Mouse (Mus musculus) forebrain, embryonic 13.5 days (tissue): ENCODE results near the gene Gps2. TPM values are rescaled to one million over a fixed set of nuclear protein-coding genes. Genes with fewer than 3 reads are reported as not detected.

ENCODE experiments used
- ATAC-seq: fragments of 200-750 bp; cut with Nextera tagmentation; 2 replicates; pipeline ENCODE4 v1.8.0; 2017
- H3K27ac ChIP-seq: fragments of 300-500 bp; sonication (generic); 2 replicates; pipeline ENCODE4 v1.5.1; 2015; ENCODE audit warnings: inconsistent platforms, mild to moderate bottlenecking, moderate library complexity
- H3K27me3 ChIP-seq: fragments of 300-500 bp; sonication (generic); 2 replicates; pipeline ENCODE4 v1.6.1; 2015; ENCODE audit warnings: mild to moderate bottlenecking, inconsistent platforms
- H3K36me3 ChIP-seq: fragments of 300-500 bp; sonication (generic); 2 replicates; pipeline ENCODE4 v1.6.1; 2015; ENCODE audit warnings: mild to moderate bottlenecking, inconsistent platforms; ENCODE audit not compliant: poor library complexity, severe bottlenecking
- H3K4me1 ChIP-seq: fragments of 300-500 bp; sonication (generic); 2 replicates; pipeline ENCODE4 v1.6.1; 2015; ENCODE audit warnings: inconsistent platforms
- H3K4me2 ChIP-seq: fragments of 300-500 bp; sonication (generic); 2 replicates; pipeline ENCODE4 v1.6.1; 2015; ENCODE audit warnings: inconsistent platforms, mild to moderate bottlenecking, moderate library complexity
- H3K4me3 ChIP-seq: fragments of 300-500 bp; sonication (generic); 2 replicates; pipeline ENCODE4 v1.5.1; 2015; ENCODE audit warnings: mild to moderate bottlenecking, inconsistent platforms
- H3K9ac ChIP-seq: fragments of 300-500 bp; sonication (generic); 2 replicates; pipeline ENCODE4 v1.6.1; 2015; ENCODE audit warnings: mild to moderate bottlenecking, inconsistent platforms
- H3K9me3 ChIP-seq: fragments of 300-500 bp; sonication (generic); replicated peaks from 2 replicates; pipeline ENCODE4 v1.6.1; 2016; ENCODE audit warnings: inconsistent platforms
- WGBS: fragments of 180-500 bp; shearing (Covaris S2); methylation state at CpG from one replicate; pipeline ENCODE4 v1.1.7; 2015; 5-methylcytosine and 5-hydroxymethylcytosine counted together
- polyA plus RNA-seq: library from polyadenylated mRNA; unstranded; fragments of >200 nt; fragmentation: Nextera tagmentation; extraction: Ambion mirVana; gene quantifications from 2 replicates; pipeline ENCODE4 v1.2.1, GENCODE M21; 2015

The Gps2 gene
- polyA plus RNA-seq, 1 experiment from 2014 or later = 90.1 TPM

DNA sequence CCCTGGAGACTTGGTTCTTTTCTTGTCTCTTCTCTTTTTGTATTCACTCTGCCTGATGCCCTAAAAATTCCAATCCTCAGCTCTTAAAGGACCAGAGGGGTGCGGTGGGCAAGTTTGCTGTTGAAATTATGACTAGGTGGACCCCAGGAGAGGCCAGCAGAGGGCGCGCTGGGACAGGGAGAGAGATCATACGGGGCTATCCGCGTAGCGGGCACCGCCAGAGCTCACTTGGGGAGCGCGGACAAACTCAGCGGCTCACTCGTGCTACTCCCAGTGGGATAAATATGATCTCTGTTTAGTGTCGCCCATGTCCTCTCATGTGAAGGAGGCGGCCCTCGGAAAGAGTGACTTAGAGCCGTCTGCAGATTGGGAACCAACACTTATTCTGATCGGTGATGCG, 20.5 kb downstream of the Gps2 start:
- no peaks in the 10 kb centered on the region for H3K9me3 ChIP-seq
- peak overlapping the region; percentile 21 for H3K4me3 ChIP-seq
- peaks cover 43% of the 10 kb centered on the region for H3K27me3 ChIP-seq
- H3K36me3 ChIP-seq = no peaks in the 10 kb centered on the region
- ATAC-seq = peak; percentile 71
- 1% methylated on average over 18 of the region's 18 CpGs for WGBS
- no peak overlapping the region for H3K27ac ChIP-seq
- peak overlapping the region; percentile 43; the same call in 1 of the 2 replicates for H3K9ac ChIP-seq
- peak overlapping the region; percentile 100 for H3K4me2 ChIP-seq
- H3K4me1 ChIP-seq = peaks cover 25% of the 10 kb centered on the region

DNA sequence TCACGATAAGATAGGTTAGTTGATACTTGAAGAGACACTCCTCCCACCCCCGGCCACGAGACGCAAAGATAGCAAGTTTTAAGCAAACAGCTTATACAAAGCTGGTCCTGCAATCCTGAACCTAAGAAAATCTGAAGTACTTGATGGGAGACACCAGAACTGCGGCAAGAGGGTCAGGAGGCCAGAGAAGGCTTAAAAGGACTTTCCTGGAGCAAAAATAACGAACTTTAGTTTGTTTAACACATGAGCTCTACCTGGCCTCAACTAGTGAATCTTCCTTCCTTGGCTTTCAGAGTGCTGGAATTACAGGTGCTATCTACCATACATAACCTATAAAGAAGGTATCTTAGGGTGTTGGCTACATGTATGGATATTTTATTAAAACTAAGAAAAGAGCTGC, 21.0 kb downstream of the Gps2 start:
- H3K4me2 ChIP-seq = peak overlapping the region; percentile 100

DNA sequence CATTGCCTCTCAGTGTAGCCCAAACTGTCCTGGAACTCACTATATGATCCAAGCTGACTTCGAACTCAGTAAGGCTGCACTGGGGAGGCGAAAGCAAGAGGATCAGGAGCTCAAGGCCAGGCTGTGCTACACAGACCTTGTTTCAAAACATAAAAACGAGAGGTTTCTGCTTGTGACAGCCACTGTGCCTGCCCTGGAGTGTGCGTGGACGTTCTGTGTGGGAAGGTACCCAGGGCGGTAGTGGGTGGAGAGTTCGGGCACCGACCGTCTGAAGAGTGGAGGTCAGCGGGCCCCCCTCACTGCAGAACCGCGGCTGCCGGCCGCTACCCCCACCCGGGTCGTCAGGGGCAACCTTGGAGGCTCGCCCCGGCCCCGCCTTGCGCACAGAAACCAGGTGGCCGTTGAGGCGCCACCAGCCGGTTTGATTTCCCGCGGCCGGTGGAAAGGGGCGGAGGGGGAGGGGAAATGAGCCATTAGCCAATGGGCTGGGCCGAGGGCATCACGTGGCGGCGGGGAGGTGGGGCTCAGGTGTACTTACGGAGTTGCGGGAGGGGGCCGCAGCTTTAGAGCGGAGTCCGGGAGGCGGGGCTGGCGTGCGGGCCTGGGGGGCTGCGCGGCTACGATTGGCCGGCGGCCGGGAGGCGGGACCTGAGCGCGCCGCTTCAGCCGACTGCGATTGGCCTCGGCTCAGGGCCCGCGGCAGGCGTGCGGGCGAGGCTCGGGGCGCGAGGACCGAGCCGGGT, 21.6 kb downstream of the Gps2 start, which contains the start of gene Ybx2:
Gene Ybx2 (plus strand): TSS at position 660 of the 743 bp plus-strand sequence.
- H3K9me3 ChIP-seq = no peaks in the 10 kb centered on the region
- no peak within 1 kb of the TSS; the same call in 1 of the 2 replicates for H3K27ac ChIP-seq
- H3K27me3 ChIP-seq = peaks cover 44% of the 10 kb centered on the region
- 1% methylated on average over 47 of the region's 62 CpGs for WGBS
- peak; percentile 92 for ATAC-seq
- peak within 1 kb of the TSS; percentile 70 for H3K9ac ChIP-seq
- no peaks in the 10 kb centered on the region for H3K36me3 ChIP-seq
- H3K4me3 ChIP-seq = peak within 1 kb of the TSS; percentile 56
- H3K4me2 ChIP-seq = peak within 1 kb of the TSS; percentile 100
- H3K4me1 ChIP-seq = peaks cover 25% of the 10 kb centered on the region

More for the DNA sequence above, 21.0 kb downstream of the Gps2 start:
- ATAC-seq = no peak
- WGBS = 19% methylated on average over 6 of the region's 6 CpGs
- Histone ChIP-seq H3K4me3 (no peak overlapping the region), H3K27me3 (peaks cover 44% of the 10 kb centered on the region), H3K36me3 (no peaks in the 10 kb centered on the region), H3K4me1 (peaks cover 25% of the 10 kb centered on the region), H3K9ac (no peak overlapping the region), H3K9me3 (no peaks in the 10 kb centered on the region), H3K27ac (no peak overlapping the region)

DNA sequence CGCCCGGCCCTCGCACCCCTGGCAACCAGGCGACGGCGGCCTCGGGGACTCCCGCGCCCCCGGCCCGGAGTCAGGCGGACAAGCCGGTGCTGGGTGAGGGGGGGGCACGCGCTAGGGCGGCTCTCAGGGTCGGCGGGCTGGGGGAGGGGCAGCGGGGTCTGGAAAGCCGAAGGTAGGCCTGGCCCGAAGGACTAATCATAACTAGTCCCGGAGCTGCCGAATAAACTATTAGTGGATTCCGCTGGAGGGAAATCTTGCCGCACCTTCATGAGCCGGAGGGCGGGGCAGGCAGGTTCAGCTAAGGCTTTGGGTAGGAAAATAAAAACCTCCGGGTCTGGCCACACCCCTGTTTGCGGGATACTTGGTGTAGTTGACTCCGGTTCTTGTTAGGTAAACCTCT, 22.5 kb downstream of the Gps2 start:
- Histone ChIP-seq H3K9ac (peak overlapping the region; percentile 70), H3K27me3 (peaks cover 44% of the 10 kb centered on the region), H3K36me3 (no peaks in the 10 kb centered on the region), H3K9me3 (no peaks in the 10 kb centered on the region), H3K4me1 (peaks cover 32% of the 10 kb centered on the region), H3K4me3 (peak overlapping the region; percentile 56), H3K4me2 (peak overlapping the region; percentile 100), H3K27ac (no peak overlapping the region; the same call in 1 of the 2 replicates)
- ATAC-seq = no peak; the same call in 1 of the 2 replicates
- WGBS = 2% methylated on average over 18 of the region's 30 CpGs

DNA sequence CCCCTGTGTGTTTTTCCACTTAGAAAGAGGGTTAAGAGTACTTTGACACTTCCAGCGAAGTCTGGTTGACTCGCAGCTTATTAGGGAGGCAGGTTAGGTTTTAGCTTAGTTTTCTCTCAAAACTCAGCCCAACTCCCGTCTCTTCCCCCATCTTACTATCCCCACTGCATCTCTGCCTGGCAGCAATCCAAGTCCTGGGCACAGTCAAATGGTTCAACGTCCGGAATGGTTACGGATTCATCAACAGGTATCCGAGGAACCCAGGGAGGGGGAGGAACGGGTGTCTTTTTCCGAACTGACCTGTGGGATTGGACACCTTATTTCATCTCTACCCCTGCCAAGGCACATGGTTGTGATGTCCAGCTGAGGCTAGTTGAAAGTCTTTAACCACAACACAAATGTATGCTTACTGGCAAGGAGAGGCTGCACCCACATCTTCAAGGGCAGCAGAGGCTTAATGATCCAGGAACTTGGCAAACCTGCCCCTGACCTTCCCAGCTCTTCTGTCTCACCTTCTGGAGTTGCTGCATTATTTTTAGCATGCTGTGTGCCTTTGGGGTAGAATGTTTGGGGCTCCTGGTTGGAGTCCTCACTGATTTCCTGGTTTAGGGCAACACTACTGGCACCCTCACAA, 23.1 kb downstream of the Gps2 start:
- H3K27ac ChIP-seq = no peak overlapping the region
- H3K9ac ChIP-seq = 0 out of 2 replicates have a peak overlapping the region, but pooled peaks have one; percentile 70
- H3K9me3 ChIP-seq = no peaks in the 10 kb centered on the region
- H3K4me1 ChIP-seq = peaks cover 32% of the 10 kb centered on the region
- peak overlapping the region; percentile 100 for H3K4me2 ChIP-seq
- no peaks in the 10 kb centered on the region for H3K36me3 ChIP-seq
- peaks cover 44% of the 10 kb centered on the region for H3K27me3 ChIP-seq
- 37% methylated on average over 9 of the region's 9 CpGs for WGBS
- H3K4me3 ChIP-seq = peak overlapping the region; percentile 56
- ATAC-seq = no peak

DNA sequence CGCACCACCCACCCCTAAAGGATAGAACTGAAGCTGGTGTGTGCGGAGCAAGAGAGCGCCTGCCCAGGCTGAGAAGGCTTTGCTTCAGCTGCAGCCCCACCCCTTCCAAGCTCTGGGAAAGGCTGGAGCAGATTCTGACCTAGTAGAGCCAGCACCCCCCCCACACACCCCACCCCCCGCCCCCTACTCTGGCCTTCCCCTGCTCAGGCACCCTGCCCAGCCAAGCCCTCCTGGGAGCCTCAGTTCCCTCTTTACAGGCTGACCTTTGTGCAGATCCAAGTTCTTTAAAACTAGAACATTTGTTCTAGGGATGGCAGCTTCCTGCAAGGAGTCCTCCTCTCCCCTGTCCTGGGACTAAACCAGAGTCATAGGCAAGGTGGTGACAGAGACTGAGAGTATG, 23.7 kb downstream of the Gps2 start:
- Histone ChIP-seq H3K4me3 (no peak overlapping the region), H3K4me2 (no peak overlapping the region), H3K27ac (no peak overlapping the region), H3K9me3 (no peaks in the 10 kb centered on the region), H3K36me3 (no peaks in the 10 kb centered on the region), H3K9ac (0 out of 2 replicates have a peak overlapping the region, but pooled peaks have one; percentile 5), H3K27me3 (peaks cover 44% of the 10 kb centered on the region), H3K4me1 (peaks cover 32% of the 10 kb centered on the region)
- whole genome bisulfite sequencing = 47% methylated on average over 4 of the region's 4 CpGs
- no peak for ATAC-seq

DNA sequence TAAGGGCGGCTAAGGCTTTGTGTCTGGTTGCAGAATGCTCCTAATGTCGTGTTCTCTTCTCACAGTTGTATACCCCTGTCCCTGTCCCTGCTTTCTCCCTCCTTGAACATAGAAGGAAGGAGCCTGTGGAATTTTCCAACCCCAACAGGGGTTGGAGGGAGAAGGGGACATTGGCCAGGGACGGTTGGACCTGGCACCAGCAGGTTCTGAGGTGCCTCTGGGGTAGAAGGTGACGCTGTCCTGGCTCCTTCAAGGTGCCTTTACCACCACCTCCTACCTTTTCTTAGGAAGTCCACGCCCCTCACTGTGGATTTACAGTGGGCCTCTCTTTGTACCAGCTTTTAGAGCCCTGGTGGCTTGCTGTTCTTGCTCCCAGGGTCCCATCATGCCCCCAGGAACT, 24.1 kb downstream of the Gps2 start:
- 74% methylated on average over 5 of the region's 5 CpGs for WGBS

DNA sequence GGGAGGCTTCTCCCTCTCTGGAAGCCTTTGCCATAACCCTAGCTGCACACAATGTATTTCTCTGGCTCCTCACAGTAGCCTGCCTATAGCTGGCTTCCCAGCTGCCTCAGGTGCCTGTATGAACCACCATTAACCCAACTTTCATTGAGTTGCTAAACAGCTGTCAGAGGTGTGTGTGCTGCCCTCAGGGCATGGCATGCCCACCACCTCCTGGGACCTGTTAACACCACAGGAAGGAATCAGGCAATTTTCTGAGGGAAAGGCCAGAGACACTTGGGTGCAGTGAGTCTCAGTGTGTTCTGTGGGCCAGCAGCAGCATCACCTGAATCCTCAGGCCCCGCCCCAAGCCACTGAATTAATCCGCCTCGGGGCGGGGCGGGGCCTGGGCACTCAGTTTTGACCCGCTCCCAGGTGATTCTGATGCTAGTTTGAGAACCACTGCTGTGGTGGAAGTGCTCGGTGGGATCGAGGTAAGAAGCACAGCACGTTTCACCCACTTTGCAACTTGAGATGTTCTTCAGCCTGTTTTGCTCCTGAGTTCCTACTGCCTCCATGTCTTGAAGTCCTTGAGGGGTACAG, 24.8 kb downstream of the Gps2 start:
- no peak overlapping the region for H3K4me2 ChIP-seq
- no peak overlapping the region for H3K27ac ChIP-seq
- WGBS = 21% methylated on average over 9 of the region's 9 CpGs
- peaks cover 7% of the 10 kb centered on the region; the same call in 1 of the 2 replicates for H3K36me3 ChIP-seq
- 0 out of 2 replicates have a peak overlapping the region, but pooled peaks have one; percentile 31 for H3K9ac ChIP-seq
- H3K27me3 ChIP-seq = peaks cover 44% of the 10 kb centered on the region
- ATAC-seq = no peak
- no peaks in the 10 kb centered on the region for H3K9me3 ChIP-seq
- H3K4me1 ChIP-seq = peaks cover 32% of the 10 kb centered on the region
- no peak overlapping the region for H3K4me3 ChIP-seq

More for the DNA sequence above, 24.1 kb downstream of the Gps2 start:
- H3K36me3 ChIP-seq = peaks cover 3% of the 10 kb centered on the region; the same call in 1 of the 2 replicates
- H3K4me1 ChIP-seq = peaks cover 32% of the 10 kb centered on the region
- H3K27ac ChIP-seq = no peak overlapping the region
- H3K9ac ChIP-seq = 0 out of 2 replicates have a peak overlapping the region, but pooled peaks have one; percentile 31
- no peak overlapping the region for H3K4me3 ChIP-seq
- ATAC-seq = no peak
- H3K27me3 ChIP-seq = peaks cover 44% of the 10 kb centered on the region
- no peaks in the 10 kb centered on the region for H3K9me3 ChIP-seq
- no peak overlapping the region for H3K4me2 ChIP-seq

DNA sequence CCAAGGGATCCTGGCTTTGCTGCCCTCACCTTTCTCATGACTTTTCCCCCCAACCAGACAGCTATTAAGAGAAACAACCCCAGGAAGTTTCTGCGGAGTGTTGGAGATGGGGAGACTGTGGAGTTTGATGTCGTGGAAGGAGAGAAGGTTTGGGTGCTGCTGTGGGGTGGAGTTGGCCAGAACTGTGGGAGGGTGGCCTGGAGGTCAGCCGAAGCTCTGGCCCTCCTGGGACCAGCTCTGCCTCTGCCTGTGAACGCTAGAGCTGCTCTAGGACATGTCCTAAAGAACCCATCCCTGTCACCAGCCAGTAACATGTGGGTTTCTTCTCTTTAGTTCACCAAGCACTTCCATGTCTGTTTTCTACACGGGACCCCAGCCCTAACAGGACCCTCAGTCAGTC, 25.5 kb downstream of the Gps2 start:
- no peak overlapping the region for H3K4me3 ChIP-seq
- H3K9ac ChIP-seq = no peak overlapping the region
- H3K27ac ChIP-seq = no peak overlapping the region
- no peak for ATAC-seq
- H3K9me3 ChIP-seq = no peaks in the 10 kb centered on the region
- H3K4me2 ChIP-seq = no peak overlapping the region
- H3K4me1 ChIP-seq = peaks cover 32% of the 10 kb centered on the region
- H3K36me3 ChIP-seq = peaks cover 11% of the 10 kb centered on the region
- peaks cover 44% of the 10 kb centered on the region for H3K27me3 ChIP-seq
- 68% methylated on average over 5 of the region's 5 CpGs for WGBS

DNA sequence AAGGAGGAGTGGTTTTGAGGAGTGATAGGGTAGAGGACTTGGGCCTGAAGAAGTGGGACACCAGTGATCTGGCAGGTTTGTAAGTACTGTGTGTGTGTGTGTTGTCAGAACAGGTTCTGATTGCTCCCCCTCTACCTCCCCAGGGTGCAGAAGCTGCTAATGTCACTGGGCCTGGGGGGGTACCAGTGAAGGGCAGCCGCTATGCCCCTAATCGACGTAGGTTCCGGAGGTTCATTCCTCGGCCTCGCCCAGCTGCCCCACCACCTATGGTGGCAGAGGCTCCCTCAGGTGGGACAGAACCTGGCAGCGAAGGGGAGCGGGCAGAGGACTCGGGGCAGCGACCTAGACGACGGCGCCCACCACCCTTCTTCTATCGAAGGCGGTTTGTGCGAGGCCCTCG, 26.0 kb downstream of the Gps2 start:
- Histone ChIP-seq H3K9ac (no peak overlapping the region), H3K4me2 (no peak overlapping the region), H3K36me3 (peaks cover 16% of the 10 kb centered on the region), H3K9me3 (no peaks in the 10 kb centered on the region), H3K27me3 (peaks cover 40% of the 10 kb centered on the region), H3K4me3 (no peak overlapping the region), H3K4me1 (peaks cover 27% of the 10 kb centered on the region), H3K27ac (no peak overlapping the region)
- ATAC-seq = no peak
- 93% methylated on average over 17 of the region's 17 CpGs for WGBS

DNA sequence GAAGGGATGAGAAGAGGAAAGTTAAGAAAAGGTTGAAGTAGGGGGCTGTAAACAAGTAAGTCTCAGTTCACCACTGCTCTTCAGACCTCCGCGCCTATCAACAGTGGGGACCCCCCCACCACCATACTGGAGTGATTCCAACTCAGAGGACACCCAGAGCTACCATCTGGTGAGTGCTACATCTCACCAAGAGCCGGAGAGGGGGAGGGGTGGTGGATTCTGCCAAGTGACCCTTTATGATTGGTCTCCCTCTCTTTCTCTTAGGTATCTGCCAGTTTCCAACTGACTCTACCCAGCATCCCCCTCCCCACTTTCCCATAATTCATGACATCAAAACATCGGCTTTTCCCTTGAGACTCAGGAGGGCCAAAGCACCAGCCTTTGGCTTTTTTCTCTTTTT, 27.3 kb downstream of the Gps2 start:
- Histone ChIP-seq H3K27me3 (peaks cover 33% of the 10 kb centered on the region), H3K4me1 (peaks cover 19% of the 10 kb centered on the region), H3K4me3 (no peak overlapping the region), H3K4me2 (no peak overlapping the region), H3K9ac (no peak overlapping the region), H3K27ac (no peak overlapping the region), H3K9me3 (no peaks in the 10 kb centered on the region), H3K36me3 (peaks cover 24% of the 10 kb centered on the region)
- WGBS = 80% methylated on average over 4 of the region's 4 CpGs
- ATAC-seq = no peak

DNA sequence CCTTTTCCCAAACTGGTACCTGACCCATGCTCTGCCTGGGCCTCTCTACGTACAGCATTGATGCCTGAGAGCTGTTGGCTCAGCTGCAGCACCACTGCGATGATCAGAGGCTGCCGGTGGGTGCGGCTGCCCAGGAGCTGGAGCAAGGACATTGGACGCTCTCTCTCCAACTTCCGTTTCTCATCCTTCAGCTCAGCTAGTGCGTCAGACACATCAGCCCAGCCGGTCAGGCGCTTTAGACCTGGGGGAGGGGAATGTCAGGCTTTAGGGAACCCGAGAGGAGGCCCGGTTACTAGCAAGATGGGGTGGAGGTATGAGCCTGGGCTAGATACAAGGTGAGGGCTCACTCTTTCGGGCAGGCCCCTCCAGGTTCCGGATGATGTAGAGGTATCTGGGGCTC, 31.5 kb downstream of the Gps2 start:
- Histone ChIP-seq H3K27me3 (0 out of 2 replicates have a peak, but pooled peaks cover under 1% of the 10 kb centered on the region), H3K9me3 (no peaks in the 10 kb centered on the region), H3K4me2 (no peak overlapping the region), H3K36me3 (peaks cover 24% of the 10 kb centered on the region), H3K27ac (no peak overlapping the region), H3K4me3 (no peak overlapping the region), H3K4me1 (peaks cover 27% of the 10 kb centered on the region), H3K9ac (no peak overlapping the region)
- 84% methylated on average over 13 of the region's 13 CpGs for WGBS
- no peak for ATAC-seq
